Mouse (Mus musculus) lung, adult 2 months (tissue): ENCODE data around the gene Gm20388.
"Not testable (repeated sequence)": the region's sequence is repeated elsewhere in the genome, so short reads cannot be mapped to it uniquely, and the experiment has no call there.

Experiments
- CTCF ChIP-seq: fragments of 200-500 bp; IDR thresholded peaks from 2 replicates; pipeline ENCODE4 v1.5.1; 2011; ENCODE audit warnings: mild to moderate bottlenecking, low read length, control low read depth; ENCODE audit not compliant: insufficient read depth
- POLR2A ChIP-seq: fragments of 200-500 bp; IDR thresholded peaks from 2 replicates; pipeline ENCODE4 v1.6.1; 2011; ENCODE audit warnings: low read depth, mild to moderate bottlenecking, control low read depth, low read length, borderline replicate concordance; ENCODE audit errors: extremely low read depth

- not testable (repeated sequence) for TF ChIP-seq CTCF, POLR2A
These were observed 2721.5 kb downstream of the Gm20388 start for GRCm38 (mm10) chr8:122632134-122632533.
